Mouse (Mus musculus) effector memory CD4-positive, alpha-beta T cell, adult 5 months (primary cell): Measurements from ENCODE around the gene Gm44973. TPM values are rescaled to one million over a fixed set of nuclear protein-coding genes. Genes with fewer than 3 reads are reported as not detected.

ENCODE experiments used
- polyA plus RNA-seq: library from polyadenylated mRNA; unstranded; fragments of 100-300 nt; shearing (Covaris generic); gene quantifications from one replicate; pipeline ENCODE4 v1.2.1, GENCODE M21; 2017

The Gm44973 gene
- 7.6 TPM for polyA plus RNA-seq

GRCm38 (mm10) chr7:5015118-5016001 is at the start of gene Gm44973:
Gm44973 (plus strand) TSS chr7:5015496.

GRCm38 (mm10) chr7:4971068-4971467 is 44.2 kb upstream of the Gm44973 start, which contains the start of gene Sbk3:
Sbk3 (minus strand) TSS chr7:4971168.

DNA sequence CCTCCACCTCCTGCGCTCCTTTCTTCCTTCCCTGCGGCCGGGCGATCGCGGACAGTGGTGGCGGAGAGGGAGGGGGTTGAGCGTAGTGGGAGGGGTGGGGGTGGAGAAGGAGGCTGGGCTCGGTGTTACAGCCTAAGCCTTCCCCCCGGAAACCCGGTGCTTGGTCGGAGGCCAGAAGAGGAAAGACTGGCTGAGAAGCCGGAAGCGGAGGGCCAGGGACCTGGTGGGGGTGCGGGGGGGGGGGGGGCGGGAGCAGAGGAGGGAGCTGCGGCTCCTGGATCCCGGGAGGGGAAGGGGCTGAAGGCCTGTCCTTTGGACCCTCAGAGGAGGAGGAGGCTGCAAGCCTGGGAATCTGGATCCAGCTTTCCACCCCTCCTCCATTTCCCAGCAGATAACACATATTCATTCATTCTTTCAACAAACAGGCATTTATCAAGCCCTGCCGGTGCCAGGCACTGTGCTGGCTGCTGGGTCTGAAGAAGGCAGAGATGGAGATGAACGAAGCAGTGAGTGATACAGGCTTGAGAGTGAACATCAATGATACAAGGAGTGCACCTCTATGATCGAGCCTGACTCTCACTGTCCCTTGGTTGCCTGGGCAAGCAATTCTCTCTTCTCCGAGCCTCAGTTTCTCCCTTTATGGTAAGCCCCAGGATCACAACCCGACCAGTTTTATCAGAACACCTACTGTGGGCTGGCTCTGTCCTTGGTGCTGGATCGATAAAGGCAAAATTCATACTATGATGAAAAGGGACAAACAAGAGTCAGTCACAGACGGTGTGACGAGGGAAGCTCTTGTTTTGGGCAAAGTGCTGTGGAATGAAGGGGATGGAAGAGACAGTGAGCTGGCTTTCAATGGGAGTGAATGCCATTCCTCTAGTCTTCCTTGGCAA is 19.0 kb upstream of the Gm44973 start, which contains the start of gene Zfp579:
Gene Zfp579, minus strand, starts transcription at position 156 of the 893 bp plus-strand sequence.

DNA sequence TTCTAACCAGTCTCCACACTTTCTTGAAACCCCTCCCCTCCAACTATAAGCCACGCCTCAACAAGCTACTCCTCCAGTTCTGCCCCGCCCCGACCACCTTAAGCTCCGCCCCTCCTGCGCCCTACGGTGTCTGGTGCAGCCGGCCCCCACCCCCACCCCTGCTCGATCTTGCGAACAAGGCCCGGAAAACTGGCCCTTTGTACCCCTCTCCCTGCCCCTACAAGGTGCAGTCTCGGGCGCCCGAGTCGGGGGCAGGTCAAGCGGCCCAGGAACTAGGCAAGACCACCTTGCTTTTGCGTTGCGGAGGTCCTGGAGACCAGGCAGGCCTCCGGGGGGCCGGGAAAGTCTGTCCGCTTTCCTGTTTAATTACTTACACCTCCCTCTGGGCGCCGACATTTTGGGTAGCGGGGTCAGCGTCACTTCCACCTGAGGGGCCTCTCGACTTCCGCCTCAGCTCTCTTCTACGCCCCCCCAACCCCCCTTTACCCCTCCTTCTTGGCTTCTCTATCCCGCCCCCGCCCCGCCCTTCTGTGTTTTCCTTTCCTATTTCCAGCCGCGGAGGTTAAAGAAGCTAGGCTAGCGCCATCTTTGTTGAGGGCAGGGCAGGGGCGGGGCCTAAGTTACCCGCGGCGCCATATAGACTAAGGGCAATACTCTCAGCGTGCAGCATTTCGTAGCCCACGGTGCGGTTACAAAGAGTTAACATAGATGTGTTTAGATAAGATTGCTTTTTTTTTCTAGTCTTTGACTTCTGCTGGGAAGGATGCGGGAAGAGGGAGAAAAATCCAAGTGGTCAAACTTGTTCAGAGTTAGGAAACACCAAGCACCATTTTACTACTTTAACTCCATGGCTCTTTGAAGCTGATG is 812 bp upstream of the Gm44973 start, which contains the start of the genes Zfp524 and Fiz1:
Gene Zfp524, plus strand, starts transcription at position 165 of the 867 bp plus-strand sequence.
Gene Fiz1, minus strand, starts transcription at position 447 of the 867 bp plus-strand sequence.

GRCm38 (mm10) chr7:5020000-5020681 is 4.8 kb downstream of the Gm44973 start, which contains the start of the genes Zfp865 and Ccdc106:
Zfp865 (plus strand) TSS chr7:5020376.
Ccdc106 (plus strand) TSS chr7:5020553.

GRCm38 (mm10) chr7:5033818-5034217 is 18.5 kb downstream of the Gm44973 start, which contains the start of gene 4632433K11Rik:
4632433K11Rik (plus strand) TSS chr7:5034118.

GRCm38 (mm10) chr7:5038109-5038732 is 22.9 kb downstream of the Gm44973 start, which contains the start of gene Zfp784:
Zfp784 (minus strand) TSS chr7:5038446.

GRCm38 (mm10) chr7:5051193-5052192 is 36.2 kb downstream of the Gm44973 start, which contains the start of gene Zfp580:
Zfp580 (plus strand) TSS chr7:5051538.

GRCm38 (mm10) chr7:5061774-5062359 is 46.6 kb downstream of the Gm44973 start, which contains the start of gene U2af2:
U2af2 (plus strand) TSS chr7:5062143.

GRCm38 (mm10) chr7:5080010-5080751 is 64.9 kb downstream of the Gm44973 start, which contains the start of gene Epn1:
Epn1 (plus strand) TSS chr7:5080235.

Other genes with a start within 250 kb of the Gm44973 start
- gene Fam71e2, start 244.2 kb upstream of the Gm44973 start, polyA plus RNA-seq = not detected
- not detected for gene Il11, start 232.6 kb upstream of the Gm44973 start, polyA plus RNA-seq
- gene Tmem190, start 232.6 kb upstream of the Gm44973 start, polyA plus RNA-seq = not detected
- 7.3 TPM for gene Tmem238, start 225.8 kb upstream of the Gm44973 start, polyA plus RNA-seq
- 251 TPM for gene Rpl28, start 222.6 kb upstream of the Gm44973 start, polyA plus RNA-seq
- 295 TPM for gene Ube2s, start 202.9 kb upstream of the Gm44973 start, polyA plus RNA-seq
- gene Shisa7, start 170.8 kb upstream of the Gm44973 start, polyA plus RNA-seq = 0.91 TPM
- gene Isoc2b, start 145.2 kb upstream of the Gm44973 start, polyA plus RNA-seq = 8.8 TPM
- 0.60 TPM for gene Isoc2a, start 138.3 kb upstream of the Gm44973 start, polyA plus RNA-seq
- gene Gm36210, start 109.0 kb upstream of the Gm44973 start, polyA plus RNA-seq = not detected
- 3.0 TPM for gene Zfp628, start 100.3 kb upstream of the Gm44973 start, polyA plus RNA-seq
- not detected for gene Nat14, start 93.5 kb upstream of the Gm44973 start, polyA plus RNA-seq
- not detected for gene Ssc5d, start 89.7 kb upstream of the Gm44973 start, polyA plus RNA-seq
- 1.0 TPM for gene Sbk2, start 51.1 kb upstream of the Gm44973 start, polyA plus RNA-seq
- not detected for gene Sbk3, start 44.3 kb upstream of the Gm44973 start, polyA plus RNA-seq
- 13.8 TPM for gene Zfp579, start 19.3 kb upstream of the Gm44973 start, polyA plus RNA-seq
- 15.8 TPM for gene Zfp524, start 1.1 kb upstream of the Gm44973 start, polyA plus RNA-seq
- gene Fiz1, start 799 bp upstream of the Gm44973 start, polyA plus RNA-seq = 47.5 TPM
- 6.1 TPM for gene Zfp865, start 4.9 kb downstream of the Gm44973 start, polyA plus RNA-seq
- gene Ccdc106, start 5.1 kb downstream of the Gm44973 start, polyA plus RNA-seq = not detected
- not detected for gene 4632433K11Rik, start 18.6 kb downstream of the Gm44973 start, polyA plus RNA-seq
- 2.4 TPM for gene Zfp784, start 22.9 kb downstream of the Gm44973 start, polyA plus RNA-seq
- 2.9 TPM for gene Zfp580, start 36.0 kb downstream of the Gm44973 start, polyA plus RNA-seq
- 108 TPM for gene U2af2, start 46.6 kb downstream of the Gm44973 start, polyA plus RNA-seq
- 30.9 TPM for gene Epn1, start 64.7 kb downstream of the Gm44973 start, polyA plus RNA-seq
- gene Rfpl4, start 101.5 kb downstream of the Gm44973 start, polyA plus RNA-seq = not detected
- not detected for gene Rasl2-9, start 110.5 kb downstream of the Gm44973 start, polyA plus RNA-seq
- gene Vmn1r55, start 134.2 kb downstream of the Gm44973 start, polyA plus RNA-seq = 0.12 TPM
- gene Vmn1r56, start 181.3 kb downstream of the Gm44973 start, polyA plus RNA-seq = not detected
- not detected for gene Vmn1r57, start 203.0 kb downstream of the Gm44973 start, polyA plus RNA-seq